Mouse (Mus musculus): Measurements from ENCODE around the gene Opn4. TPM values are rescaled to one million over a fixed set of nuclear protein-coding genes. Genes with fewer than 3 reads are reported as not detected.

The Opn4 gene
- polyA plus RNA-seq, 1 experiment from 2014 or later = not detected

GRCm38 (mm10) chr14:34623074-34623473, 23.1 kb upstream of the Opn4 start:
- ATAC-seq (replicated peaks; ENCODE audit: insufficient number of reproducible peaks, low FRiP score, low TSS enrichment, low read depth) (no peak), DNase-seq (ENCODE audit: low spot score) (no peak)
- H3K4me3 ChIP-seq (ENCODE audit: low read depth, low read length) = no peak overlapping the region
- no peaks in the 10 kb centered on the region for H3K4me1 ChIP-seq (ENCODE audit: control insufficient read depth, insufficient read depth, low read length)
- no peak overlapping the region for H3K4me2 ChIP-seq (ENCODE audit: low read depth, low read length)
- H3K9me3 ChIP-seq (replicated peaks; ENCODE audit: control insufficient read depth, low read length) = no peaks in the 10 kb centered on the region
- WGBS = 84% methylated on average over 5 of the region's 5 CpGs
- no peak overlapping the region for H3K27ac ChIP-seq (replicated peaks; ENCODE audit: low read depth, low read length)
- H3K36me3 ChIP-seq (replicated peaks; ENCODE audit: control insufficient read depth, insufficient read depth, low read depth, low read length) = no peaks in the 10 kb centered on the region
- H3K9ac ChIP-seq (replicated peaks; ENCODE audit: low read length) = no peak overlapping the region
- no peaks in the 10 kb centered on the region for H3K27me3 ChIP-seq (ENCODE audit: control insufficient read depth, insufficient read depth, low read length)

- ATAC-seq (replicated peaks; ENCODE audit: insufficient number of reproducible peaks, low FRiP score, low TSS enrichment, low read depth) (no peak), DNase-seq (ENCODE audit: low spot score) (peak; percentile 49)
- Histone ChIP-seq H3K9me3 (replicated peaks; ENCODE audit: control insufficient read depth, low read length) (no peaks in the 10 kb centered on the region), H3K4me3 (ENCODE audit: low read depth, low read length) (no peak overlapping the region), H3K4me1 (ENCODE audit: control insufficient read depth, insufficient read depth, low read length) (no peaks in the 10 kb centered on the region), H3K36me3 (replicated peaks; ENCODE audit: control insufficient read depth, insufficient read depth, low read depth, low read length) (no peaks in the 10 kb centered on the region), H3K27ac (replicated peaks; ENCODE audit: low read depth, low read length) (no peak overlapping the region), H3K27me3 (ENCODE audit: control insufficient read depth, insufficient read depth, low read length) (no peaks in the 10 kb centered on the region), H3K4me2 (ENCODE audit: low read depth, low read length) (no peak overlapping the region), H3K9ac (replicated peaks; ENCODE audit: low read length) (no peak overlapping the region)
- WGBS = 37% methylated on average over 10 of the region's 10 CpGs
Measured at GRCm38 (mm10) chr14:34620611-34621376, 20.9 kb upstream of the Opn4 start.

- ATAC-seq (replicated peaks; ENCODE audit: insufficient number of reproducible peaks, low FRiP score, low TSS enrichment, low read depth) (0 out of 2 replicates have a peak, but pooled peaks have one; percentile 29), DNase-seq (ENCODE audit: low spot score) (no peak)
- Histone ChIP-seq H3K9ac (replicated peaks; ENCODE audit: low read length) (no peak overlapping the region), H3K9me3 (replicated peaks; ENCODE audit: control insufficient read depth, low read length) (no peaks in the 10 kb centered on the region), H3K27me3 (ENCODE audit: control insufficient read depth, insufficient read depth, low read length) (peaks cover 9% of the 10 kb centered on the region; the same call in 1 of the 2 replicates), H3K4me1 (ENCODE audit: control insufficient read depth, insufficient read depth, low read length) (no peaks in the 10 kb centered on the region), H3K27ac (replicated peaks; ENCODE audit: low read depth, low read length) (no peak overlapping the region), H3K4me3 (ENCODE audit: low read depth, low read length) (no peak overlapping the region), H3K36me3 (replicated peaks; ENCODE audit: control insufficient read depth, insufficient read depth, low read depth, low read length) (no peaks in the 10 kb centered on the region), H3K4me2 (ENCODE audit: low read depth, low read length) (no peak overlapping the region)
- 30% methylated on average over 9 of the region's 9 CpGs for WGBS
Measured at GRCm38 (mm10) chr14:34618808-34619207, 18.9 kb upstream of the Opn4 start.

- no peak overlapping the region for H3K9ac ChIP-seq (replicated peaks; ENCODE audit: low read length)
- H3K4me2 ChIP-seq (ENCODE audit: low read depth, low read length) = no peak overlapping the region
- H3K4me3 ChIP-seq (ENCODE audit: low read depth, low read length) = no peak overlapping the region
- WGBS = 2% methylated on average over 8 of the region's 8 CpGs
- no peaks in the 10 kb centered on the region for H3K36me3 ChIP-seq (replicated peaks; ENCODE audit: control insufficient read depth, insufficient read depth, low read depth, low read length)
- DNase-seq (ENCODE audit: low spot score) = peak; percentile 92
- H3K4me1 ChIP-seq (ENCODE audit: control insufficient read depth, insufficient read depth, low read length) = no peaks in the 10 kb centered on the region
- no peak overlapping the region for H3K27ac ChIP-seq (replicated peaks; ENCODE audit: low read depth, low read length)
- ATAC-seq (replicated peaks; ENCODE audit: insufficient number of reproducible peaks, low FRiP score, low TSS enrichment, low read depth) = peak; percentile 22; the same call in 1 of the 2 replicates
- no peaks in the 10 kb centered on the region for H3K9me3 ChIP-seq (replicated peaks; ENCODE audit: control insufficient read depth, low read length)
- H3K27me3 ChIP-seq (ENCODE audit: control insufficient read depth, insufficient read depth, low read length) = peaks cover 9% of the 10 kb centered on the region; the same call in 1 of the 2 replicates
Measured at GRCm38 (mm10) chr14:34616821-34617220, 16.9 kb upstream of the Opn4 start.

GRCm38 (mm10) chr14:34615625-34616024, 15.7 kb upstream of the Opn4 start:
- no peak for DNase-seq (ENCODE audit: low spot score)
- Histone ChIP-seq H3K4me2 (ENCODE audit: low read depth, low read length) (no peak overlapping the region), H3K27ac (replicated peaks; ENCODE audit: low read depth, low read length) (no peak overlapping the region), H3K4me1 (ENCODE audit: control insufficient read depth, insufficient read depth, low read length) (no peaks in the 10 kb centered on the region), H3K4me3 (ENCODE audit: low read depth, low read length) (no peak overlapping the region), H3K9me3 (replicated peaks; ENCODE audit: control insufficient read depth, low read length) (no peaks in the 10 kb centered on the region), H3K36me3 (replicated peaks; ENCODE audit: control insufficient read depth, insufficient read depth, low read depth, low read length) (no peaks in the 10 kb centered on the region), H3K9ac (replicated peaks; ENCODE audit: low read length) (no peak overlapping the region), H3K27me3 (ENCODE audit: control insufficient read depth, insufficient read depth, low read length) (peaks cover 9% of the 10 kb centered on the region; the same call in 1 of the 2 replicates)
- WGBS = 54% methylated on average over 4 of the region's 4 CpGs
- 0 out of 2 replicates have a peak, but pooled peaks have one; percentile 5 for ATAC-seq (replicated peaks; ENCODE audit: insufficient number of reproducible peaks, low FRiP score, low TSS enrichment, low read depth)

- H3K27ac ChIP-seq (replicated peaks; ENCODE audit: low read depth, low read length) = no peak overlapping the region
- no peak for ATAC-seq (replicated peaks; ENCODE audit: insufficient number of reproducible peaks, low FRiP score, low TSS enrichment, low read depth)
- peak overlapping the region; percentile 10; the same call in 1 of the 2 replicates for H3K4me3 ChIP-seq (ENCODE audit: low read depth, low read length)
Measured at GRCm38 (mm10) chr14:34615082-34615481, 15.1 kb upstream of the Opn4 start.

GRCm38 (mm10) chr14:34614551-34614950, 14.6 kb upstream of the Opn4 start:
- peak overlapping the region; percentile 10; the same call in 1 of the 2 replicates for H3K4me3 ChIP-seq (ENCODE audit: low read depth, low read length)
- no peak for ATAC-seq (replicated peaks; ENCODE audit: insufficient number of reproducible peaks, low FRiP score, low TSS enrichment, low read depth)

More at GRCm38 (mm10) chr14:34615082-34615481, 15.1 kb upstream of the Opn4 start:
- Histone ChIP-seq H3K4me2 (ENCODE audit: low read depth, low read length) (peak overlapping the region; percentile 30), H3K27me3 (ENCODE audit: control insufficient read depth, insufficient read depth, low read length) (peaks cover 9% of the 10 kb centered on the region; the same call in 1 of the 2 replicates), H3K36me3 (replicated peaks; ENCODE audit: control insufficient read depth, insufficient read depth, low read depth, low read length) (no peaks in the 10 kb centered on the region), H3K4me1 (ENCODE audit: control insufficient read depth, insufficient read depth, low read length) (no peaks in the 10 kb centered on the region), H3K9ac (replicated peaks; ENCODE audit: low read length) (no peak overlapping the region; the same call in 1 of the 2 replicates), H3K9me3 (replicated peaks; ENCODE audit: control insufficient read depth, low read length) (no peaks in the 10 kb centered on the region)
- WGBS = 1% methylated on average over 13 of the region's 13 CpGs
- DNase-seq (ENCODE audit: low spot score) = no peak

GRCm38 (mm10) chr14:34613523-34613922, 13.6 kb upstream of the Opn4 start:
- peaks cover 9% of the 10 kb centered on the region; the same call in 1 of the 2 replicates for H3K27me3 ChIP-seq (ENCODE audit: control insufficient read depth, insufficient read depth, low read length)
- DNase-seq (ENCODE audit: low spot score) (no peak), ATAC-seq (replicated peaks; ENCODE audit: insufficient number of reproducible peaks, low FRiP score, low TSS enrichment, low read depth) (no peak)
- H3K9ac ChIP-seq (replicated peaks; ENCODE audit: low read length) = no peak overlapping the region
- WGBS = 50% methylated on average over 6 of the region's 6 CpGs
- H3K4me3 ChIP-seq (ENCODE audit: low read depth, low read length) = no peak overlapping the region
- H3K9me3 ChIP-seq (replicated peaks; ENCODE audit: control insufficient read depth, low read length) = no peaks in the 10 kb centered on the region
- no peaks in the 10 kb centered on the region for H3K36me3 ChIP-seq (replicated peaks; ENCODE audit: control insufficient read depth, insufficient read depth, low read depth, low read length)
- H3K4me1 ChIP-seq (ENCODE audit: control insufficient read depth, insufficient read depth, low read length) = no peaks in the 10 kb centered on the region
- no peak overlapping the region for H3K4me2 ChIP-seq (ENCODE audit: low read depth, low read length)
- no peak overlapping the region for H3K27ac ChIP-seq (replicated peaks; ENCODE audit: low read depth, low read length)

More at GRCm38 (mm10) chr14:34614551-34614950, 14.6 kb upstream of the Opn4 start:
- Histone ChIP-seq H3K9ac (replicated peaks; ENCODE audit: low read length) (peak overlapping the region; percentile 18; the same call in 1 of the 2 replicates), H3K27me3 (ENCODE audit: control insufficient read depth, insufficient read depth, low read length) (peaks cover 9% of the 10 kb centered on the region; the same call in 1 of the 2 replicates), H3K9me3 (replicated peaks; ENCODE audit: control insufficient read depth, low read length) (no peaks in the 10 kb centered on the region), H3K36me3 (replicated peaks; ENCODE audit: control insufficient read depth, insufficient read depth, low read depth, low read length) (no peaks in the 10 kb centered on the region), H3K4me2 (ENCODE audit: low read depth, low read length) (peak overlapping the region; percentile 30; the same call in 1 of the 2 replicates), H3K4me1 (ENCODE audit: control insufficient read depth, insufficient read depth, low read length) (no peaks in the 10 kb centered on the region), H3K27ac (replicated peaks; ENCODE audit: low read depth, low read length) (no peak overlapping the region)
- 4% methylated on average over 15 of the region's 15 CpGs for WGBS
- DNase-seq (ENCODE audit: low spot score) = no peak
